Mouse (Mus musculus): ENCODE data around the gene Etv4.
A peak's percentile ranks its signal among the peaks of the same experiment; 100 is the strongest.

Gene Etv4

GRCm38 (mm10) chr11:101785143-101785851, at the start of gene Etv4:
Gene Etv4, minus strand, starts transcription at chr11:101785371.
- peak; percentile 82 for DNase-seq (ENCODE audit: low read depth)

- no peak for DNase-seq (ENCODE audit: low read depth)
These were observed 46.8 kb upstream of the Etv4 start for GRCm38 (mm10) chr11:101832001-101832400.

GRCm38 (mm10) chr11:101830616-101831015, 45.4 kb upstream of the Etv4 start:
- no peak for DNase-seq (ENCODE audit: low read depth)

- peak; percentile 75 for DNase-seq (ENCODE audit: low read depth)
These were observed 44.9 kb upstream of the Etv4 start for GRCm38 (mm10) chr11:101830112-101830511.

- no peak for DNase-seq (ENCODE audit: low read depth)
These were observed 43.5 kb upstream of the Etv4 start for GRCm38 (mm10) chr11:101828718-101829117.

- DNase-seq (ENCODE audit: low read depth): no peak
These were observed 38.0 kb upstream of the Etv4 start for GRCm38 (mm10) chr11:101823210-101823609.

GRCm38 (mm10) chr11:101820899-101821298, 35.7 kb upstream of the Etv4 start:
- no peak for DNase-seq (ENCODE audit: low read depth)

- no peak for DNase-seq (ENCODE audit: low read depth)
These were observed 34.7 kb upstream of the Etv4 start for GRCm38 (mm10) chr11:101819853-101820252.

GRCm38 (mm10) chr11:101815103-101816085, 30.2 kb upstream of the Etv4 start:
- no peak for DNase-seq (ENCODE audit: low read depth)

GRCm38 (mm10) chr11:101814375-101815102, 29.4 kb upstream of the Etv4 start:
- DNase-seq (ENCODE audit: low read depth): no peak

- DNase-seq (ENCODE audit: low read depth): no peak
These were observed 28.1 kb upstream of the Etv4 start for GRCm38 (mm10) chr11:101813259-101813658.

- no peak for DNase-seq (ENCODE audit: low read depth)
These were observed 24.1 kb upstream of the Etv4 start for GRCm38 (mm10) chr11:101809060-101809828.

GRCm38 (mm10) chr11:101807266-101807665, 22.1 kb upstream of the Etv4 start:
- peak; percentile 81 for DNase-seq (ENCODE audit: low read depth)

GRCm38 (mm10) chr11:101806741-101807140, 21.6 kb upstream of the Etv4 start:
- no peak for DNase-seq (ENCODE audit: low read depth)

GRCm38 (mm10) chr11:101805113-101805704, 20.0 kb upstream of the Etv4 start:
- no peak for DNase-seq (ENCODE audit: low read depth)

GRCm38 (mm10) chr11:101801386-101801785, 16.2 kb upstream of the Etv4 start:
- DNase-seq (ENCODE audit: low read depth): no peak

- no peak for DNase-seq (ENCODE audit: low read depth)
These were observed 12.9 kb upstream of the Etv4 start for GRCm38 (mm10) chr11:101798083-101798482.

- no peak for DNase-seq (ENCODE audit: low read depth)
These were observed 12.2 kb upstream of the Etv4 start for GRCm38 (mm10) chr11:101797355-101797754.

GRCm38 (mm10) chr11:101790811-101791526, 5.8 kb upstream of the Etv4 start:
- DNase-seq (ENCODE audit: low read depth): no peak

- no peak for DNase-seq (ENCODE audit: low read depth)
These were observed 2.3 kb upstream of the Etv4 start for GRCm38 (mm10) chr11:101787432-101787831.
